Mouse (Mus musculus) forebrain, embryonic 10.5 days (tissue): ENCODE results near the gene 4931429L15Rik. TPM values are rescaled to one million over a fixed set of nuclear protein-coding genes. Genes with fewer than 3 reads are reported as not detected.
"Not testable (repeated sequence)": the region's sequence is repeated elsewhere in the genome, so short reads cannot be mapped to it uniquely, and the experiment has no call there.

Experiments
- DNase-seq: peaks from one replicate; pipeline ENCODE4 v3.0.0-alpha.2; 2017; ENCODE audit warnings: low spot score; ENCODE audit errors: extremely low spot score
- H3K27ac ChIP-seq: fragments of 300-500 bp; sonication (generic); 2 replicates; pipeline ENCODE4 v1.5.1; 2016; ENCODE audit warnings: mild to moderate bottlenecking
- H3K27me3 ChIP-seq: fragments of 300-500 bp; sonication (generic); 2 replicates; pipeline ENCODE4 v1.6.1; 2016; ENCODE audit warnings: mild to moderate bottlenecking; ENCODE audit not compliant: poor library complexity, severe bottlenecking
- H3K36me3 ChIP-seq: fragments of 300-500 bp; sonication (generic); replicated peaks from 2 replicates; pipeline ENCODE4 v1.6.1; 2016; ENCODE audit warnings: mild to moderate bottlenecking, moderate library complexity
- H3K4me1 ChIP-seq: fragments of 300-500 bp; sonication (generic); 2 replicates; pipeline ENCODE4 v1.6.1; 2016
- H3K4me3 ChIP-seq: fragments of 300-500 bp; sonication (generic); 2 replicates; pipeline ENCODE4 v1.5.1; 2016; ENCODE audit warnings: mild to moderate bottlenecking, moderate library complexity
- H3K9me3 ChIP-seq: fragments of 300-500 bp; sonication (generic); 2 replicates; pipeline ENCODE4 v1.6.1; 2016; ENCODE audit warnings: mild to moderate bottlenecking, moderate library complexity
- WGBS: fragments of 180-500 bp; shearing (Covaris S2); methylation state at CpG from one replicate; pipeline ENCODE4 v1.1.7; 2016; 5-methylcytosine and 5-hydroxymethylcytosine counted together
- polyA plus RNA-seq: library from polyadenylated mRNA; unstranded; fragments of >200 nt; fragmentation: Nextera tagmentation; extraction: Ambion mirVana; gene quantifications from 2 replicates; pipeline ENCODE4 v1.2.1, GENCODE M21; 2016

Gene 4931429L15Rik
- polyA plus RNA-seq, 1 experiment from 2014 or later = not detected

- H3K4me1 ChIP-seq = peaks cover 37% of the 10 kb centered on the region
- WGBS = 70% methylated on average over 14 of the region's 14 CpGs
- H3K4me3 ChIP-seq, H3K27ac ChIP-seq, H3K36me3 ChIP-seq, DNase-seq, H3K9me3 ChIP-seq: not testable (repeated sequence)
- peaks cover 69% of the 10 kb centered on the region for H3K27me3 ChIP-seq
Observed at GRCm38 (mm10) chr9:46336294-46336693, 16.5 kb upstream of the 4931429L15Rik start.

- no peaks in the 10 kb centered on the region for H3K36me3 ChIP-seq
- DNase-seq = no peak
- no peak overlapping the region for H3K27ac ChIP-seq
- WGBS = 81% methylated on average over 10 of the region's 10 CpGs
- H3K4me3 ChIP-seq = no peak overlapping the region
- peaks cover 76% of the 10 kb centered on the region for H3K27me3 ChIP-seq
- H3K4me1 ChIP-seq = peaks cover 39% of the 10 kb centered on the region
- no peaks in the 10 kb centered on the region for H3K9me3 ChIP-seq
Observed at GRCm38 (mm10) chr9:46335461-46335995, 15.7 kb upstream of the 4931429L15Rik start.

DNA sequence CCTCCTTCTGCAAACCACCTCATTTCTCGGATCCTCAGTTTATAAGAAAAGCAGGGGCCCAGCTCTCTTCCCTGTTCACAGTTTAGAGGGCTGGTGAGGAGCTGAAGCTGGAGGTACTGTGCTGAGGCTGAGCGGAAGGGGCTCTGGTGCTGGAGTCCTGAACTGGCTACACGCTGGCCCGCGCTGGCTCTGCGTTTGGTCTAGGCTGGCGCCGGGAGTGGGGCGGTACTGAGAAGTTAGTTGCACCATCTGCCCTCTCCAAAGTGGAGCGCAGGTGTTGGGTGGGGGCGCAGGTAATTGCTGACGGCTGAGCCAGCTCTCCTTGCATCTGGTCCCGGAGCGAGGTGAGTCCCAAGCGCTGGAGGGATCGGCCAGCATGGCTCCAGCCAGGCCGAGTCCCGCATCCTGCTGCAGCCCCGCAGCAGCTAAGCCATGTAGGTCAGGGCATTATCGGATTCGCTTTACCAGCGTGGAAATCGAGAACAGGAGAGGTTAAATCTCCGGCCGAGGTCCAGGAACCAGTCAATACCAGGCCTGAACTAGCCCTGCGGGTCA, 14.8 kb upstream of the 4931429L15Rik start:
- Histone ChIP-seq H3K4me1 (peaks cover 49% of the 10 kb centered on the region), H3K27me3 (peaks cover 84% of the 10 kb centered on the region), H3K4me3 (peak overlapping the region; percentile 10; the same call in 1 of the 2 replicates), H3K9me3 (no peaks in the 10 kb centered on the region), H3K36me3 (no peaks in the 10 kb centered on the region), H3K27ac (peak overlapping the region; percentile 48; the same call in 1 of the 2 replicates)
- no peak for DNase-seq
- 35% methylated on average over 26 of the region's 26 CpGs for WGBS

DNA sequence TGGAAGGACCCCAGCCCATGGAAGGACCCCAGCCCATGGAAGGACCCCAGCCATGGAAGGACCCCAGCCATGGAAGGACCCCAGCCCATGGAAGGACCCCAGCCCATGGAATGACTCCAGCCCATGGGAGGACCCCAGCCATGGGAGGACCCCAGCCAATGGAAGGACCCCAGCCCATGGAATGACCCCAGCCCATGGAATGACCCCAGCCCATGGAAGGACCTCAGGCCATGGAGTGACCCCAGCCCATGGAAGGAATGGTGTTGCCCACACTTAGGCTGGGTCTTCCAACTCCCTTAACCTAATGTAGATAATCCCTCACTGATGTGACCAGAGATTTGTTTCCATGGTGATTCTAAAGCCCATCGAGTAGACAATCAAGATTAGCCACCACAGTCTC, 11.5 kb upstream of the 4931429L15Rik start:
- no peak overlapping the region for H3K27ac ChIP-seq
- DNase-seq = no peak

DNA sequence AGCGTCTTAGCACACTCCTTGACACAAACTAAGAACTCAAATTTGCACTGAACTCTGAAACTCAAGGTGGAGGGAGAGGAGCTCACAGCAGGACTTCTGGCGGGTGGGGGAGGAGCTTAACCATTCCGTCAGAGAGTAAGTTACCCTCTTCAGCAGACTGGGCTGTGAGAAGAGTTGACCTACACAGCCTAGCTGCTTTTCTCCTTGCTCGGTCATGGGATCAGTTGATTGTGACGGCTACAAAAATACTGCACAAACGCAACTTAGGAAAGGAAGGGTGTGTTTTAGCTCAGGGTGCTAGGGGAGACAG, 10.8 kb upstream of the 4931429L15Rik start:
- Histone ChIP-seq H3K27ac (peak overlapping the region; percentile 90; the same call in 1 of the 2 replicates), H3K27me3 (peaks cover 58% of the 10 kb centered on the region)
- 48% methylated on average over 6 of the region's 6 CpGs for WGBS

More for the DNA sequence above, 11.5 kb upstream of the 4931429L15Rik start:
- peaks cover 64% of the 10 kb centered on the region for H3K27me3 ChIP-seq
- H3K4me3 ChIP-seq = no peak overlapping the region
- H3K4me1 ChIP-seq = peaks cover 40% of the 10 kb centered on the region
- no peaks in the 10 kb centered on the region for H3K9me3 ChIP-seq
- WGBS = 76% methylated on average over 1 of the region's 1 CpGs
- no peaks in the 10 kb centered on the region for H3K36me3 ChIP-seq

DNA sequence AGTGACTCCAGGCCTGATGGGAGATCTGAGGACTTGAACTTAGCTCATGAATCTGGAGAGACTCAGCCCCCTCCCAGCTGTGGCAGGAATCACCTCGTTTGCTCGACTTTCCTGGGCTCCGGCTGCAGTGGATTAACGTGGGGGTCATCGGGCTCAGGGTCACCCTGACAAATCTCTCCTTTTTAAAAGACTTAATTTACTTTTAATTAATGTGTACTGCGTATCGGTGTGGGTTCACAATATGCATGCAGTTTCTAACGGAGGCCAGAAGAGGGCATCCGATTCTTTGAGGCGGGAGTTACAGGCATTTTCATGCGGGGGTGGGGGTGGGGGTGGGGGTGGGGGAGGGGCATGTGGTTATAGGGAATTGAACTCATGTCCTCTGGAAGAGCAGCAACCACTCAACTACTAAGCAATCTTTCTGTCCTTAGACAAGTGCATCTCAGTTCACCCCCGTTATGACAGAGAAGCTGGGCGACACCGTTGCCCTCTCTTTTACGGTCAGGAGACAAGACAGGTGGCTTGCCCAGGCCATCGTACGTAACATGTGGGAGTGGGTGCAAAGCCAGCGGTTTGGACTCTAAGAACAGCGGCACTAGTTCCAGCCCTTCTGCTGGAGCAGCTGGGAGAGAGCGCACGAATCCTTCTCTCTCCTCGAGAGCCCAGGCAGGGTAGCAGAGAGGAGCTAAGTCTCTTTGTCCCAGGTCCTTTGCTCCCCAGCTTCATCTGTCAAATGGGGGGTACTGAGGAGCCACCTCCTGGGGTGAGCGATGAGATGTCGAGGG, 10.2 kb upstream of the 4931429L15Rik start:
- Histone ChIP-seq H3K36me3 (no peaks in the 10 kb centered on the region), H3K27ac (peak overlapping the region; percentile 90), H3K4me3 (peak overlapping the region; percentile 45; the same call in 1 of the 2 replicates), H3K4me1 (peaks cover 44% of the 10 kb centered on the region), H3K27me3 (peaks cover 57% of the 10 kb centered on the region), H3K9me3 (no peaks in the 10 kb centered on the region)
- DNase-seq = no peak
- WGBS = 10% methylated on average over 24 of the region's 24 CpGs

More for the DNA sequence above, 10.8 kb upstream of the 4931429L15Rik start:
- peaks cover 40% of the 10 kb centered on the region for H3K4me1 ChIP-seq
- no peak for DNase-seq
- H3K36me3 ChIP-seq = no peaks in the 10 kb centered on the region
- H3K4me3 ChIP-seq = no peak overlapping the region
- no peaks in the 10 kb centered on the region for H3K9me3 ChIP-seq

DNA sequence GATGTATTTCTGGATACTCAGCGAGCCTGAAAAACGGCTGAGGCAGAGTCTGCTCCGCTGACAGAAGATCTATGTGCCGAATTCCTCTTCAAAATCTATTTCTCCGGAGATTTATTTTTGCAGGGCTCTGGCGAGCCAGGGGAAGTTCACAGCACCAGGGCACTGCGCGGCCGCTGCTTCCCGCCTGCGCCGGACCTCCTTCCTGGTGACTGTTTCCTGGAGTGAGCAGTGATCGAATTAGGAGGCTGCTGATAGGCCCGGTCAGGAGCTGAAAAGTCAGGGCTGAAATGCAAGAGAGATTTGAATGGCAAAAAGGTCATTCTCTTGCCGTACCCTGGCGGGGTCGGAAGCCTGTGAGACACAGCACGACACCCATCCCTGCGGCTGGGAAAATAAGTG, 9.5 kb upstream of the 4931429L15Rik start:
- no peaks in the 10 kb centered on the region for H3K9me3 ChIP-seq
- no peaks in the 10 kb centered on the region for H3K36me3 ChIP-seq
- H3K4me3 ChIP-seq = peak overlapping the region; percentile 45
- 2% methylated on average over 19 of the region's 19 CpGs for WGBS
- DNase-seq = peak; percentile 67
- H3K27ac ChIP-seq = peak overlapping the region; percentile 90
- peaks cover 37% of the 10 kb centered on the region for H3K4me1 ChIP-seq
- peaks cover 49% of the 10 kb centered on the region for H3K27me3 ChIP-seq

GRCm38 (mm10) chr9:46328572-46329249, 8.9 kb upstream of the 4931429L15Rik start:
- WGBS = 1% methylated on average over 30 of the region's 30 CpGs
- peak; percentile 86 for DNase-seq
- Histone ChIP-seq H3K9me3 (no peaks in the 10 kb centered on the region), H3K4me3 (peak overlapping the region; percentile 45), H3K4me1 (peaks cover 36% of the 10 kb centered on the region), H3K27ac (peak overlapping the region; percentile 90), H3K36me3 (no peaks in the 10 kb centered on the region), H3K27me3 (peaks cover 44% of the 10 kb centered on the region)

DNA sequence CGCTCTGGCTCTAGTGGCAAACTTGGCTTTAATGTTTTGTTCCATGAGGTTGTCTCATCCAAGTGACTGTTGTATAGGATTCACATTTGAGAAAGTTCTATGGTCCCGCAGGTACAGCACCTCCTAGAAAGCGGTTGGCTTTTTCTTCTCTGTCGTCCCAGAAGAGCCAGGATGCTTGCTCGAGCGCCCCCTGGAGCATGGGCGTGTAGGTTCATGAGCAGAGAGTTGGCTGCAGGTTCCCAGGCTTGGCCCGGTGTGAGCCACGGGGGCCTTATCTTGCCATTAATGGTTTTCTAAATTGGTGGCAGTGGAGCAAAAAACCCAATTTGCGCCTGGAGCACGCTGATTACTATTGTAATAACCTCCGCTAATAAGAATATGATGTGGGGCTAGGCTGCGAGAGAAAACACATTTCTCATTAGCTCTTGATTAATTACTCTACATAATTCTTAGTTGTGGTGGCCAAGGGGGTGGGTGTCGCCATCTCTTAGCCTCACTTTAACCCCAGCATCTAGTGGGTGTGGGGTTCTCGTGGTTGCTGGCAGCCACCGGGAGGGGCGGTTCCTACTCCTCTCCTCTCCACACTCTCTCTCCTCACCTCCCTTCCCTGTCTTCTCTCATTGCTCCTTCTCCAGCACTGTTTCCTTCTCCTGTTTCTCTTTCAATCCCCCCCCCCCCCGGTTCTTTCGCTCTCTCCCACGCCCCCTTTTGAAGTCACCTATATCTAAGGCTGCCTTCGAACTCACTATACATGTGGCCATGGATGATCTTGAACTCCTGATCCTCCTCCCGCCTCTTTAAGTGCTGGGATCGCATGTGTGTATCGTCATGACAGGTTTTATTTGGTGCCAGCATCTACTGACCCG, 8.2 kb upstream of the 4931429L15Rik start:
- Histone ChIP-seq H3K4me3 (peak overlapping the region; percentile 45), H3K27me3 (peaks cover 36% of the 10 kb centered on the region), H3K36me3 (no peaks in the 10 kb centered on the region), H3K27ac (peak overlapping the region; percentile 90), H3K9me3 (no peaks in the 10 kb centered on the region), H3K4me1 (peaks cover 36% of the 10 kb centered on the region)
- WGBS = 56% methylated on average over 25 of the region's 25 CpGs
- peak; percentile 49 for DNase-seq

GRCm38 (mm10) chr9:46326694-46327405, 7.1 kb upstream of the 4931429L15Rik start:
- peaks cover 42% of the 10 kb centered on the region for H3K4me1 ChIP-seq
- WGBS = 90% methylated on average over 11 of the region's 11 CpGs

DNA sequence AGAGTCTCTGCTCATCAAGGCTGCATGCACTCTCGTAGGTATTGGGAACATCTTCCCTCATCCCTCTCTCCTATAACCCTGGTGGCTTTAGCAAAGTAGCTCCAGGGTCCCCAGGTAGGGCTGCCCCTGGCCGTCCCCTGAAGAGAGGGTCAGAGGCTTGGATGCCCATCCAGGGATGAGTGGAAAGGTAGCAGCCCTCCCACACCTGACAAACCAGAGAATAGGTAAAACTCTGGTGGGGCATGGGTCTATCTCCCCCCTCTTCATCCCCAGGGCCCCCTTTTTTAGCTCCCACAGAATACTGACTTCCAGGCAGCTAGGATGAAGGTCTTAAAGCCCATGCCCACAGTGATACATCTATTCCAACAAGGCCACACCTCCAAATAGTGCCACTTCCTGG, 675 bp upstream of the 4931429L15Rik start:
- no peak overlapping the region for H3K27ac ChIP-seq
- no peaks in the 10 kb centered on the region for H3K36me3 ChIP-seq
- H3K27me3 ChIP-seq = peaks cover 9% of the 10 kb centered on the region
- WGBS = 85% methylated on average over 2 of the region's 2 CpGs
- DNase-seq = no peak
- H3K4me3 ChIP-seq = no peak overlapping the region
- peaks cover 30% of the 10 kb centered on the region for H3K4me1 ChIP-seq
- H3K9me3 ChIP-seq = peaks cover 20% of the 10 kb centered on the region

More at GRCm38 (mm10) chr9:46326694-46327405, 7.1 kb upstream of the 4931429L15Rik start:
- Histone ChIP-seq H3K36me3 (no peaks in the 10 kb centered on the region), H3K4me3 (no peak overlapping the region), H3K9me3 (no peaks in the 10 kb centered on the region), H3K27ac (no peak overlapping the region), H3K27me3 (peaks cover 35% of the 10 kb centered on the region)
- no peak for DNase-seq
